Mouse (Mus musculus) c-Kit-positive CD71-positive TER-119-negative erythroid progenitor cells, embryonic 14.5 days (primary cell): Measurements from ENCODE around the gene Stk17b.

ENCODE experiments used
- DNase-seq: peaks from one replicate; pipeline ENCODE4 v3.0.0-alpha.2; 2013; ENCODE audit warnings: low read depth

Stk17b gene

GRCm38 (mm10) chr1:53784721-53785418 lies at the start of gene Stk17b:
Gene Stk17b (minus strand): TSS chr1:53785224.
- DNase-seq, result peak; percentile 84

DNA sequence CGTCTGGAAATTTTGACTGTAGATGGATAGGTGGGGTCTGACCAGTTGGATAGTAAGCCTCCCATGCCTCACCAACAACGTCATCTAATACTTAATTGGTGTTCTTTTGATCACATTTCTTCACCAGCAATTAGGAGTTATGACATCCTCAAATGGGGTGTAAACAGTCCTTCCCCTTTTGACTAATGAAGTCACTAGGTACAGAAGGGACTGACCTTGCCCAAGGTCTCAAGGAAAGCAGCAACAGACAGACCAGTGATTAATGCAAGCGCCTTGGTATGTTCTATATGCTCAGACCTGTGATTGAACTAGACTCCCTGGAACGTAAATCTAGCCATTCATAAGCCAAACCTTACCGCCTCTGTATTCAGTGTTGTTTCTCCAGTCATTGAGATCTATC lies 45.3 kb upstream of the Stk17b start:
- no peak for DNase-seq

- no peak for DNase-seq
These were observed 44.1 kb upstream of the Stk17b start for GRCm38 (mm10) chr1:53829089-53829488.

GRCm38 (mm10) chr1:53824446-53825337 lies 39.7 kb upstream of the Stk17b start:
- DNase-seq, result no peak

DNA sequence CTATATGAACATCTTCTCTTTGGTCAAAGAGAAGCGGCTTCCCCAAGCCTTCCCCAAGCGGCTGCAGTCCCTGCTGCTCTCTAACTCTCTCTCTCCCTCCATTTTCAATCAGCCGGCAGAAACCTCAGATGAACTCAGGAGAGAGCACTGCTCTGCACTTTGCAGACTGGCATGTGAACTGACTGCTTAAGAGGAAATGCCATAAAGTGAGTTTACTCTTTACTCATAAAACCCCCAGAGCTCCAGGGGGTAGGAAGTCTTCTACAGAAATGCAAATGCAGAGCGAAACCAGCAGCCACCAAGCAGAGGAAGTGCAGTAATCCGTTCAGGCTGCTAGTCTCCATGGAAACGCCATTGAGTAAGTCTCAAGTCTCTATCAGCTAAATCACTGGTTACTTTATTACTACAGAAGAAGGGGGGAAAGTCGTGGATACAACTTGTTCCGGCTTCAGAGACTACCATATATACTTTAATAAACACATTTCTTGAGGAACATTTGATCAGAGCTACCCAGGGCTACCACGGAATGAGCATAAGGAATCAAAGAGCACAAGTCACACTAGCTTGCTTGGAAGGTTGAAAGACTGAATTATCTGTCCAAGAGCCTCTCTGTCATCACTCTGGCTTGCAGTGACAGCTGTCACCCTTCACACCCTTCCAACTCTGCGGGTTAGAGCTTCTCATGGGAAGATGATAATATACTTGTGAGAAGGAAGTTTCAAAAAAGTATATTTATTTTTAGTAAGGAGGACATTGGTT lies 38.8 kb upstream of the Stk17b start:
- no peak for DNase-seq

GRCm38 (mm10) chr1:53821983-53822382 lies 37.0 kb upstream of the Stk17b start:
- DNase-seq, result no peak

- no peak for DNase-seq
These were observed 35.1 kb upstream of the Stk17b start for GRCm38 (mm10) chr1:53820041-53820632.

DNA sequence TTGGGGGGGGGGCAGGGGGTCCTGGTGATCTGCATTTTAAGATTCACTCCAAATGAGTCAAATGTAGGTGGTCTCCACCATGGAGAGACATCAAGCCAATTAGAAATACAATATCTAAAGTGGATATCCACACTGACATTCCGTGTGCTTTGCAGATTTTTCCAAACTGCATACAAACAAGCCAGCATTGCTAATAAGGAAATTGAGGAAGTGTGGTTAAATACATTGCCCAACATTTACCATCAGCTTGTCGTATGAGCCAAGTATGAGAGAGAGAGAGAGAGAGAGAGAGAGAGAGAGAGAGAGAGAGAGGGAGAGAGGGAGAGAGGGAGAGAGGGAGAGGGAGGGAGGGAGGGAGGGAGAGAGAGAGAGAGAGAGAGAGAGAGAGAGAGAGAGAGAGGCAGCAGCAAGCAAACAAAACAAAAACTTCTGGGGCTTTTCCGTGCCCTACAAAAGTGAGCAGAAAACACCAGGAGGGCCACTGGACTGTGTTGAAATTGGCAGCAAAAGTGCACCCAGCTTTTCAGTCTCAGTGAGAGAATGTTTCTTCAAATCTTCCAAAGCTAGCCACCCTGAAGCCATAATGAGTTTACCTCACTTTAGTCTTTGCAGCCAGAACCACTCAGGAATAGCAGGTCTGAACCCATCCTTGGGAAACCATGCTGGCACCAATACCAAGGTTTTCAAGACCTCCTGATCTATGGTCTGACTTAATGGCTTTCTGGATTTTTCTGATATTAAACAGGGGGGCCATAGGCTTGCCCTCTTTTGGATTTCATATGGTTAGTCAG lies 33.2 kb upstream of the Stk17b start:
- DNase-seq, result no peak

- DNase-seq, result no peak
These were observed 31.3 kb upstream of the Stk17b start for GRCm38 (mm10) chr1:53816353-53816752.

GRCm38 (mm10) chr1:53814077-53814705 lies 29.2 kb upstream of the Stk17b start:
- DNase-seq, result no peak

GRCm38 (mm10) chr1:53811919-53812318 lies 26.9 kb upstream of the Stk17b start:
- no peak for DNase-seq

GRCm38 (mm10) chr1:53808229-53808628 lies 23.2 kb upstream of the Stk17b start:
- no peak for DNase-seq

DNA sequence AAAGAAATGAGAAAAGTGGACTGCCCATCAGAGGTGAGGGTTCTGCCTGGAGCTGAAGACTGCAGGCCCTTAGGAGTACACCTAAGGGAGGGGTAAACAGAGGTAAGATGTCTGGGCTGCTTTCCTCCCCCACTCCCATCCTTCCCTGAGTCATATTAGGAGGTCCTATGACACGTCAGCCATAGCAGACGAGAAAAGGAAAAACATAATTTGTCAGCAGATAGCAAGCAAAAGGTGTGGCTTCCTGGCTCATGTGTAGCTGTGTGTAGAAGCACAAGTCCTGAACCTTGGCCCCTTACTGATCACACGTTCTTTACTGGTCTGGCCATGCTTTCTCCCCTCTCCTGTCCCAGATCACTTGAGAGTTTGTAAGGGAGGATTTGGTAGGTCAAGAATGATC lies 12.8 kb upstream of the Stk17b start:
- DNase-seq, result no peak

- DNase-seq, result no peak
These were observed 12.1 kb upstream of the Stk17b start for GRCm38 (mm10) chr1:53797074-53797473.

DNA sequence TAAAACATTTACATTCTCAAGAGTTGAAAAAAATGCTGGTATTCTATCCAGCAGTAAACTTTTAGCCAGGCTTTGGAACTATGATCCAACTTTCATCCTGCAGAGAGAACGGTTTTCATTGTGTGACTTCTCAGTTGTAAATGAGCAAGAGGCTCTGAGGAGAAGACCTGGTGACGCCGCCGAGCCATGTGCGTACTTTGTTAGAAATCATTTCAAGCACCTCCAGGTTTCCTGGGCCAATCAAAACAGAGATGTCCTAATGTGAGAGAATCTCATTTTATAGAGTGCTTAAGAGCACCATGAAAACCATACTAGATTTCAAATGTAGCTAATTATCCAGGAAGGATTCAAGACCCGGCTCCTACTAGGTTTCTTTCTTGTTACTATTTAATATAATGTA lies 11.2 kb upstream of the Stk17b start:
- no peak for DNase-seq

DNA sequence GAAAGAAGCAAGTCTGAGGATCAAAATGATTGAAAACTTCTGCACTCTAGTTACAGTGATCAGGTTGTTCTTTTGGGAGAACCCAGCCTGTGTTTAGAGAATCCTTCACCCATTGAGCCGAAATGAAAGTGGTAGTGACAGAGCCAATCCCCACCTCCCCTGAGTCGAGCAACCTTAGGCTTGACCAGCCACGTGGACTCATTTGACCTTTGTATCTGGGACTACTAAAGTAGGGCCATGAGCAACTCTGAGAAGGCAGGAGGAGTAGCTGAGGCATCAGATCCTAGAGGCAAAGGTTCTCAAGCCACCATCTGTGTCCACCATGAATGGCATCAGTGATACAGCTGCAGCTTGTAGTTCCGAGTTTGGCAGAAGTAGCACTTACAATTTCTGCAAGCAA lies 10.6 kb upstream of the Stk17b start:
- DNase-seq, result no peak

- no peak for DNase-seq
These were observed 10.1 kb upstream of the Stk17b start for GRCm38 (mm10) chr1:53795081-53795480.

DNA sequence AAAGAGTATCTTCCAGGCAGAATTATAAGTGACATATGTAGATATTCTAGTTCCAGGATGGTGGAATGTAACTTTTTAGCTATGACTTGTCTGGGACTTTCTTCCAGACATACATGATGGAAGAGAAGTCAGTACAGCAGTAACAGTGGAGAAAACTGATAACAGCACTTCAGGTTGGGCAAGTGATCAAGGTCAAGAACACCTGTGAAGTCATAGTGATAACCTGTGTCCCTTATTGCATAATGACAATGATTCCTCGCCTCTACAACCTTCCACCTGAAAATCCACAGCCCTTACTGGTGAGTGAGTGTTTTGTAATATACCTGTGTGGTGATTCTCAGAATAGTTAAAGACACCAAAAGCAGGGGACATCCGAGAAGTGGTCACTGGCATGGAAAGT lies 9.3 kb upstream of the Stk17b start:
- DNase-seq, result no peak

DNA sequence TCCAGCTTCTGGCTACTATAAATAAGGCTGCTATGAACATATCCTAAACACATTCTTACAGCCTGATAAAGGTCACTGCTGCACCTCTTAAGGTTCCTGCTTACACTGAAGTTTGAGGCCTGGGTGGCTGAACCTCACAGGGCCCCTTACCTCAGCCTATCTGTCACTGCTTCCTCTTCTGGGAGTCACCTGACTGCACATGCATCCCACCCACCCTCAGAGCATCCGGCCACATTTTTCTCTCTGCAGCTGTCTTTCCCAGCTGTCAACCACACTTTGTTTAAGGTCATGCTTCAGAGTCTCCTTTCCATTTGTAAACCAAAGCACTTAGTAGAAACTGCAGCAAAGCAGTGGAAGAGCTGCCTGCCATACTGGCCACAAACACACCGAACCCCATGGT lies 6.3 kb upstream of the Stk17b start:
- DNase-seq, result no peak

DNA sequence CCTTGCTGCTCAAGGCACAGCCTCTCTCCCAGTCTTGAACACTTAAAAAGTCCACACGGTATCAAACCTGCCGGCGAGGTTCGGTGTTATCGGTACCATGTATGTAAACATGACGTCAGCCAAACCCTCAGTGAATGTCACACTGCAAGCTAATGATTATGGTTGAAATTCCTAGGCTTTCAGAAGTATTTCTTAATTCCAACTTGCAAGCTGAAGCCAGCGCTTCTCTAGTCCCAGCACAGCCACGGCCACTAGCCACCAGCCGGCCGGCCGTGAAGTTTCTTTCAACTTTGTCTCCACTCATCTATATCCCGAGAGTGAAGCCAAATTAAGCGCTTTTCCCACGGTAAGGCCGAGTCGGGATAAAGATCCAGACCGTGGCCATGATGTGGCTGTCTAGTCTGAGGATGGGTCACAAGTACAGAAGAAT lies 718 bp downstream of the Stk17b start:
- peak; percentile 51 for DNase-seq

GRCm38 (mm10) chr1:53782956-53783355 lies 2.1 kb downstream of the Stk17b start:
- DNase-seq, result no peak
